Mouse (Mus musculus) layer of hippocampus, adult 9-10 months (tissue): Measurements from ENCODE around the gene Wee1.
A peak's percentile ranks its signal among the peaks of the same experiment; 100 is the strongest.
"Not testable (repeated sequence)": the region's sequence is repeated elsewhere in the genome, so short reads cannot be mapped to it uniquely, and the experiment has no call there.

Source experiments
- DNase-seq: peaks from one replicate; pipeline ENCODE4 v3.0.0; 2022; ENCODE audit warnings: low spot score

Wee1 gene

DNA sequence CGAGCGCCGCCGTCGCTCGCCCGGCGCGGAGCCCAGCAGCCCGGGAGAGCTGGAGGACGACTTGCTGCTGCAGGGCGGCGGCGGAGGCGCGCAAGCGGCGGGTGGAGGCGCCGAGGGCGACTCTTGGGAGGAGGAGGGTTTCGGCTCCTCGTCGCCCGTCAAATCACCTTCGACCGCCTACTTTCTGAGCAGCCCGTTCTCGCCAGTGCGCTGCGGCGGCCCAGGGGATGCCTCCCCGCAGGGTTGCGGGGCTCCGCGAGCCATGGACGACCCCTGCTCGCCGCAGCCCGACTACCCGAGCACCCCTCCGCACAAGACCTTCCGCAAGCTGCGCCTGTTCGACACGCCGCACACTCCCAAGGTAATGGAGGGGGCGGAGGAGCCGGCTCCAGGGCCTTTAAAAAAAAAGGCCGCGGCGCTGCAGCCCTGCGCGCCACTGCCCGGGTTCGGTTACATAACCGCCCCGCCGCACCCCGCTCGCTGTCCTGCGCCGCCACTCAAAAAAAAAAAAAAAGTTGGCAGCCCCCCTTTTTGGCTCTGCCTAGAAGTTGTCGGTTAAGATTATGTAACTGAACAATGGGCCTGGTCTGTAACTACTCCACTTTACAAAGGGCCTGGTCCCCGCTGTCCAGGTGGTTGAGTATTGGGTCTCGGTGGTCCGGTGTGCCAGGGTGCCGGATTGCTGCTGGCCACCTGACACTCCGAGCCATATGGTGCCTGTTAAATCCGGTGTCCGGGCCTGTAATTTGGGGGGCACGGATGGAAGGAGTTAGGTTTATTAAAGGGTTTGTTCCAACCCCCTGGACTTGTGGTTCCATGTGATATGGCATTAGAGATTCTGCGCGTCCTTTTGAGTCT is 948 bp downstream of the Wee1 start:
- DNase-seq = no peak

GRCm38 (mm10) chr7:110123844-110124555 is 2.2 kb downstream of the Wee1 start:
- no peak for DNase-seq

DNA sequence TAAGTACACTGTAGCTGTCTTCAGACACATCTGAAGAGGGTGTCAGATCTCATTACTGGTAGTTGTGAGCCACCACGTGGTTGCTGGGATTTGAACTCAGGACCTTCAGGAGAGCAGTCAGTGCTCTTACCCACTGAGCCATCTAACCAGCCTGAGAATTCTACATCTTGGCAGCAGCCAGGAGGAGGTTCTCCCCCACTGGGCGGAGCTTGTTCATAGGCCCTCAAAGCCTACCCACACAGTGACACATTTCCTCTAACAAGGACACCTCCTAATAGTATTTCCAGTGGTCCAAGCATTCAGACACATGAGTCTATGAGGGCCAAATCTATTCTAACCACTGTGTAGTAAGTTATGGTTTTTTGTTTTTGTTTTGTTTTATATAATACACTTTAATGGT is 6.7 kb downstream of the Wee1 start:
- no peak for DNase-seq

DNA sequence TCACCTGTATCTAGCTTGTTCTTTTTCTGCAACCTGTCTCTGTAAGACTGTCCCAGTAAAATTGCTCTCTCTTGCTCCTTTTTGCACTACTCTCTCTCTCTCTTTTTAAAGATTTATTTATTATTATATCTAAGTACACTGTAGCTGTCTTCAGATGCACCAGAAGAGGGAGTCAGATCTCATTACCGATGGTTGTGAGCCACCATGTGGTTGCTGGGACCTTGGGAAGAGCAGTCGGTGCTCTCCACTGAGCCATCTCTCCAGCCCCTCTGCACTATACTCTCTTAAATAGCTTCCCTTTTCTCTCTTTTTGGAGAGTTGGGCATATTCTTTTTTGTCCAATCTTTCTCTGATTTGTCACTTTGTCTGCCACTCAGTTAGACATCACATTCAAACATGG is 10.4 kb downstream of the Wee1 start:
- DNase-seq = not testable (repeated sequence)

DNA sequence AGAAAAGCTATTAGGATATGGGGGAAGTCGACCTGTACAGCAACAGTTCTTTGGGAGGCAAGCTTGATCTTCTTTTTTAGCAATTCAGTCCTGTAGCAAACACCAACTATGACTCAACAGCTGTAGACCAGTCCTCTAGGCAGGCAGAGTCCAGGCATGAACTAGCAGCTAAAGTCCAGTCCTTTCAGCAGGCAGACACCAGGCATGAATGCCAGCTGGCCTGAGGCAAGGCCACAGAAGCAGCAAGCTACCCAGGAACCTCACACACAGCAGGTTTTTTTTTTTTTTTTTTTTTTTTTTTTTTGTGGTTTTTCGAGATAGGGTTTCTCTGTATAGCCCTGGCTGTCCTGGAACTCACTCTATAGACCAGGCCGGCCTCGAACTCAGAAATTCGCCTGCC is 12.1 kb downstream of the Wee1 start:
- no peak for DNase-seq

- DNase-seq = no peak
Observed at GRCm38 (mm10) chr7:110138538-110138937, 16.7 kb downstream of the Wee1 start.

GRCm38 (mm10) chr7:110143863-110144262 is 22.0 kb downstream of the Wee1 start:
- no peak for DNase-seq

DNA sequence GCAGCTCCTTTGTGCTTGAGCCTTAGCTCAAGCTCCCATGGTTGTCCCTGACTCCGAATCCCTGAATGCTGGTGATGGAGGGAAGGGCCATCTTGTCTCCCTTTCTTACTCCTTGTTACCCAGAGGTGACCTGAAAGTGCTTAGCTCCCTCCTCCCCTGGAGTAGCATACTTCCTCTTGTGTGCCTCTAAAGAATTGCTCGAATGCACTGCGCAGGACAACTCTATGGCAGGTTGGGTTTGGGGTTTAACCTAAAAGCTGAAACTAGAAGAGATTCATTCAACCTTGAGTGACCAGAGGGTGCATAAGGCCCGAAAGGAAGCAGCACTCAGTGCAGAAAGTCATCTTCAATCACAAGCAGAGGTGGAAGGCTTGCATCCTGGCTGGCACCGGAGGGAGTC is 31.0 kb downstream of the Wee1 start:
- no peak for DNase-seq

DNA sequence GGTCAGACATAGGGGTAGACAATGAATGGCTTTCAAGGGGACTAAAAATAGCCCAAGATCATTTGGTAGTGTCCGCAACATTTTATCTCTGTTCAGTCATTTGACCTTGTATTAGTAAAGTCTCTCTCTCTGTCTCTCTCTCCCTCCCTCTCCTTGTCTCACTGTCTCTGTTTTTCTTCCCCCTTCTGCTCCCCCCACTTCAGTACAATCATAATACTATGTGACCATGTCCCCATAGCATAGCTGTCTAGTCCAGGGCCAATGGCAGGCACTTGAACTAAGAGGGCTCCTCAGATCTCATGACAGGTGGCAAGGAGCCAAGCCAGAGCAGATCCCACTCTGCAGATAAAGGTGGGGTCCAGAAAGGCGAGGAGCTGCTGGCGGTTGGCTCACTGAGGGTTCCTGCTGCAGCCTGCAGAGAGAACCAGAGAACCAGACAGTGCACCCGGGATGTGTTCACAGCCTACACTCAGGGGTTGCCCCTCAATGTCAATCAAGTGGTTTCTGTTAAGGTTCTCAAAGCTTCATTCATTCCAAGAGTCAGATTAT is 34.9 kb downstream of the Wee1 start:
- DNase-seq = no peak

DNA sequence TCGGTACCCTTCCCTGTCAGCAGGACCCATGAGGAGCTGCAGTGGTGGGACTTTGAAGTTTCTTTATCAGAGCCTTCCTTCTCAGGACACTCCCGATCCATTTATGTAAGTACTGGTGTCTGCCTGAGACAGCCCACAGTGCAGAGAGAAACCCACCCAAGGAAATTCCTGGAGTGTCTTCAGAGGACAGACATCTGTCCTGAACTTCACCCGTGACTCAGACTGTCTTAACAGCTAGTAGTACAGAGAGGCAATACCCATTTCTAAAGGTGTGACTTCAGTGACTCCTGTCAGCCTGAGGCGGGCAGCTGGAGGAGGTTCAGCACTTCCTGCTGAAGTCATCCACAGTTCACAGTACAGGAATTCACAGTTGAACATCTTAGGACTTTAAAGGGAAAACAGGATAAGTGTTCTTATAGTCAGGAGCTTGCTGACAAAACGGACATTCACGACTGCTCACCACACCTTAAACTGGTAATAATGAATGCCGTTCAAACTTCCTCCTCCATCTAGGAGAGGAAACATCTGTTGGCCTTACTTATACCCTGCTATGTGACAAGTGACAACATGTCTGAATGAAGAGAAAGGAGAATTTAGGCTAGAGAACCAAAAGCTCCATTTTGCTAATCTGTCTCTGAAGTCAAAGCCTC is 35.5 kb downstream of the Wee1 start:
- DNase-seq = no peak

GRCm38 (mm10) chr7:110158073-110158472 is 36.2 kb downstream of the Wee1 start:
- no peak for DNase-seq

DNA sequence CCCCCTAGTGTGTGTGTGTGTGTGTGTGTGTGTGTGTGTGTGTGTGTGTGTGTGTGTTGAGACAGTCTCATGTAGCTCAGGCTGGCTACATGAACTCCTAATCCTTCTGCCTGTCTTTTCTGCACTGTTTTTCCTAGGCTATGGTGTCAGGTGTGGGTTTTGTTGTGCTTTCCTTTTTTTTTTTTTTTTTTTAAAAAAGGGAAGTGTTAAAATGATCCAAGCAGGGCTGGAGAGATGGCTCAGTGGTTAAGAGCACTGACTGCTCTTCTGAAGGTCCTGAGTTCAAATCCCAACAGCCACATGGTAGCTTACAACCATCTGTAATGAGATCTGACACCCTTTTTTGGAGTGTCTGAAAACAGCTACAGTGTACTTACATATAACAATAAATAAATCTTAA is 38.3 kb downstream of the Wee1 start:
- not testable (repeated sequence) for DNase-seq

DNA sequence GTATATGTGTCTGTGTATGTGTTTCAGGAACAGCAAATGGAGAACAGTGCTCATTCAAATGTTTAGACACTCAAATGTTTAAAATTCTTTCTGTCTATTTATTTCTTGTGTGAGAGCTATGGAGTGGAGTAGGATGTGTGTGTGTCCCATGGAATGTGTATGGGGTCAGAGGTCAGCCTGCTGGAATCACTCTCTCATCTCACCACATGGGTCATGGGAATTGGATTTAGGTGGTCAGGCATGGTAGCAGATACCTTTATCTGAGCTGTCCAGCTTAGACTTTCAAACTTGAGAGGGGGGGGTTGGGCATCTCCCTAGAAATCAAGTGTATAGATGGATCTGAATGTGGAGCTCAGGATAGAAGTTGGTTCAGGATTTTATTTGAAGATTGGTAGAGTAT is 38.8 kb downstream of the Wee1 start:
- DNase-seq = no peak

DNA sequence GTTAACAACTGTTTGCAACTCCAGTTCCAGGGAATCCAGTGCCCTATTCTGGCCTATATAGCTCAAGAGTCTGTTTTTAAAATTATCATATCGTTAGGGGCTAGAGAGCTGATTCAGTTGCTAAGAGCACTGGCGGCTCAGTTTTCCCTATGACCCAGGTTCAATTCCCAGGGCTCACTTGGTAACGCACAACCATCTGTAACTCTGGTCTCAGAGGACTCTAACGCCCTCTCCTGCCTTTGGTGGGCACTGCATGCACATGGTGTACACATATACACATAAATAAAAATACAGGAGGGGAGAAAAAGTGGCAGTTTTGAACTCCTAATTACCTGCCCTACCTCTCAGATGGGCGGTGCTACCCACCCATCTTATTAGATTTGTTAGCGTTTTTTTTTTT is 41.2 kb downstream of the Wee1 start:
- no peak for DNase-seq

DNA sequence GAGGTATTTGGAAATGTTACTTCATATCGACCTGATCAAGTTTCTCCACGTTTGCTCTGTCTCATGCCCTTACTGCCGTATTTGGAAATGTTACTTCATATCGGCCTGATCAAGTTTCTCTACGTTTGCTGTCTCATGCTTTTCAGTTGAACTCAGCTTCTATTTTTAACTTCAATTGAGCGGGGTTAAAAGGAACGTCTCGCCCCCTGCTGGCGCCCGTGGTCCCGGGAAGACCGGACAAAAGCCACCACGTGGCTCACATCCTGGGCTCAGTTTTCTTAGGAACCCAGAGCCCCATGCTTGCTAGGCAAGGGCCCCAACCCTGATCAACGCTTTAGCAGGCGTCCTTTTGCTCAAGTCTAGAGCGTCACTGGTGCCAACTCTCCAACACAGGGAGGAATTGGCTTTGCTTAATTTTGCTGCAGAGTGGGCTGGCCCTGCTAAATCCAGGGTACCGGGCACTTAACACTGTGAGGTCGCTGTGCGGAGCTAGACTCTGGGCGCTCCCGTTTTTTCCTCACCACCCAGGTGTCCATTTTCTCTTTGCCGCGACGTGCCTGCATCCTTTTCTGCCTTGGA is 42.3 kb downstream of the Wee1 start:
- DNase-seq = peak; percentile 57

DNA sequence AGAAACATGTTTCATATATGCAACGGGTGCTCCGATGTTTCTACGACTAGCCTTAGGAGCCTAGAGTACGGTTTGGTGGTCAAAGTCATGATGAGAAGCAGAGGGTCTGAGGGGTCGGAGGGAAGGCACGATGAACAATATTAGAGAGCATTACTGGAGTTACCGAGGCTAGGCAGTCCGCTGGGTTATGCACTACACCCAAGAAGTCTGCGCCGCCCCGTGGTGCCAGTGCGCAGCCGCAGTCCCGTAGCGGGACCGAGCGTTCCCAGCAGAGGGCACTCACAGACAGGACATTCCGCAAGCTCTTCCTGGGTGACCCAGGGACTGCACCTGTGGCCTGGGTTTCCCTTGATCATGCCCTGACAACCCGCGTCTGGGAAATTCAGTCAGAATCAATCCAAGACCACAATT is 42.9 kb downstream of the Wee1 start:
- peak; percentile 92 for DNase-seq

DNA sequence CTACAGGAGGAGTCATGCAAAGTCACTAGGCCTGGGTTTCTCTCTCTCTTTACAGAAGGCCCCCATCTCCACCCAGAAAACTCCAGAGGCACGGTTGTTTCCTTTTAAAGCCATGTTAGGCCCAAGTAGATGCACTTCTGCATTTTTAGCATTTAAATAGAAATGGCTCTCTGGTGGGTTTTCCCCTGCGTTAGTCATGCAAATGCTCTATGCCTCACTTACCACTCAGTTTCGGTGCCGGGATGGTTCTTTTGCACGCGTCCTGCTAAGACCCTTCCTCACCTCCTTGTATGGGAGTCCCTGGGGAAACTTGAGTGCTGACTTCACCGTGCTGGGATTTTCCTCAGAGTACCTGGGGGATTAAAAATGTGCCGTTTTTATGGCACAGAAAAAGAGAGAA is 44.4 kb downstream of the Wee1 start:
- no peak for DNase-seq

GRCm38 (mm10) chr7:110179208-110179607 is 57.4 kb downstream of the Wee1 start:
- DNase-seq = no peak

DNA sequence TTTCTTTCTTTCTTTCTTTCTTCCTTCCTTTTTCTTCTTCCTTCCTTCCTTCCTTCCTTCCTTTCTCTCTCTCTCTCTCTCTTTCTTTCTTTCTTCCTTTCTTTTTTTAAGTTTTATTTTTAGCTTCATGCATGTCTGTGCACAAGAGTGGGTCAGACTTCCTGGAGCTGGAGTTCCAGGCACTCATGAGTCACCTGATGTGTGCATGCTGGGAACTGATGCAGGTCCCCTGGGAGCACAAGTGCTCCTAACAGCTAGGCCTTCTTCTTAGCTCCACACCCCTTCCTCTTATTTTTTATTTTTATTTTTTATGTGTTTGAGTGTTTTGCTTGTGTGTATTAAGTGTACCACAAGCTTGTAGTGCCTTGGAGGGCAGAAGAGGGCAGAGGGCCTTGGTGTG is 58.8 kb downstream of the Wee1 start:
- DNase-seq = no peak

GRCm38 (mm10) chr7:110181446-110181845 is 59.6 kb downstream of the Wee1 start:
- no peak for DNase-seq

- no peak for DNase-seq
Observed at GRCm38 (mm10) chr7:110184608-110185007, 62.8 kb downstream of the Wee1 start.

DNA sequence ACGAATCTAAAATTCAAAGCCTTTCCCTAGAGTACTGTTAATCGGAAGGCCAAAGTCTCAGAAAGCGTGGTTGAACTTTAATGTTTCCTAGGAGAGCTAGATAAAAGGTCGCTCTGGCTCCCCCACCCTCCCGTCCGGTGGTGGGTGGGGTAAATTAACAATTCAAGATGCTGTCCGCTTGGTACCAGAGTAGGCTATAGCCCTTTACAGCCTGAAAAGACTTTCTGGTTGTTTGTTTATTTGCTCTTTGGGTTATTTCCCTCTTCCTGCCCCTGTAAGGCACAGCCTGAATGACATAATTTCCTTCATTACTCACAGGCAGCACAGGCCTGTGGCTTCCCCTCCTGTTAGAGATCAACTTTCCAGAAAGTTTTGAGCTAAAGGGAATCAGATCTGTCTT is 68.1 kb downstream of the Wee1 start:
- no peak for DNase-seq
